ENCODE assay signal across 8 mouse cellular contexts in genomic region chr3:88717198-88717798, GRCm38 (mm10). TPM values are rescaled to one million over a fixed set of nuclear protein-coding genes. Genes with fewer than 3 reads are reported as not detected.
DNase-seq lines count a peak whose midpoint lies in the region; ATAC-seq and TF ChIP-seq lines count a peak whose summit lies in the region.

No protein-coding gene starts in this region.

- TF ChIP-seq EP300 in lung, postnatal 0 days (IDR thresholded peaks at IDR 0.05): no peak

- no peaks in the 10 kb centered on the region for H3K27me3 ChIP-seq in heart, embryonic 11.5 days (ENCODE audit: control insufficient read depth, insufficient read depth, low read length)
- no peaks in the 10 kb centered on the region for H3K27me3 ChIP-seq in lung, postnatal 0 days (replicated peaks; ENCODE audit: insufficient read depth, low read length)

- peak overlapping the region; percentile 52 for H3K4me3 ChIP-seq in heart, embryonic 11.5 days (ENCODE audit: low read depth, low read length)
- peak overlapping the region; percentile 83 for H3K4me3 ChIP-seq in lung, postnatal 0 days (ENCODE audit: low read depth, low read length)

- no peaks in the 10 kb centered on the region for H3K9me3 ChIP-seq in heart, embryonic 11.5 days (replicated peaks; ENCODE audit: control insufficient read depth, low read length)
- no peaks in the 10 kb centered on the region for H3K9me3 ChIP-seq in lung, postnatal 0 days (ENCODE audit: low read length)

- peaks cover 22% of the 10 kb centered on the region for H3K4me1 ChIP-seq in heart, embryonic 11.5 days (ENCODE audit: control insufficient read depth, insufficient read depth, low read length)
- H3K4me1 ChIP-seq in lung, postnatal 0 days (ENCODE audit: insufficient read depth, low read depth, low read length): peaks cover 16% of the 10 kb centered on the region; the same call in 1 of the 2 replicates

- H3K4me2 ChIP-seq in heart, embryonic 11.5 days: peak overlapping the region; percentile 73
- H3K4me2 ChIP-seq in lung, postnatal 0 days (replicated peaks; ENCODE audit: low read depth, low read length): peak overlapping the region; percentile 84

- peak overlapping the region; percentile 73 for H3K27ac ChIP-seq in heart, embryonic 11.5 days (ENCODE audit: low read depth, low read length)
- H3K27ac ChIP-seq in lung, postnatal 0 days (ENCODE audit: low read length): peak overlapping the region; percentile 82

- TF ChIP-seq CTCF in lung, postnatal 0 days (IDR thresholded peaks at IDR 0.05): peak; percentile 30

- H3K9ac ChIP-seq in heart, embryonic 11.5 days (ENCODE audit: low read depth, low read length): peak overlapping the region; percentile 63
- peak overlapping the region; percentile 76 for H3K9ac ChIP-seq in lung, postnatal 0 days (replicated peaks; ENCODE audit: low read depth)

- 7% methylated on average over 9 of the region's 9 CpGs for WGBS in heart, embryonic 11.5 days (ENCODE audit: insufficient replicate concordance)
- WGBS in lung, postnatal 0 days: under 1% methylated on average over 9 of the region's 9 CpGs

- peaks cover 22% of the 10 kb centered on the region for H3K36me3 ChIP-seq in heart, embryonic 11.5 days (ENCODE audit: control insufficient read depth, insufficient read depth, low read length)
- peaks cover 9% of the 10 kb centered on the region; the same call in 1 of the 2 replicates for H3K36me3 ChIP-seq in lung, postnatal 0 days (ENCODE audit: insufficient read depth, low read length)

- DNase-seq in adrenal gland, adult 2 months: peak; percentile 43
- no peak for DNase-seq in adrenal gland, adult 18-20 months (ENCODE audit: low spot score in 2 of 2)
- DNase-seq in thymus, postnatal 14 days: peak; percentile 22
- no peak for DNase-seq in thymus, postnatal 25 days
- DNase-seq in kidney, postnatal 10 days: peak; percentile 59
- DNase-seq in lung, postnatal 0 days (ENCODE audit: low spot score): peak; percentile 59
- DNase-seq in retina, postnatal 1 day: peak; percentile 57

- peak; percentile 65 for ATAC-seq in heart, embryonic 11.5 days (replicated peaks; ENCODE audit: insufficient number of reproducible peaks, low FRiP score, low TSS enrichment)
- ATAC-seq in lung, postnatal 0 days: peak; percentile 46

RNA-seq across cellular contexts. Expression of gene Rit1, which starts 0.7 kb away (rescaled TPM):
- 10 to 100 TPM; 49.2 to 58.9 TPM for total RNA-seq in adrenal gland, adult 2 months (2021)
- 41.4 and 41.5 TPM in 2 replicates for polyA plus RNA-seq in adrenal gland, adult 2 months (2012; rRNA removed)
- total RNA-seq in adrenal gland, adult 18-20 months (2021): 10 to 100 TPM; 52.2 to 59.9 TPM
- 49.7 and 50.4 TPM in 2 replicates for polyA plus RNA-seq in heart, embryonic 11.5 days (2014; fragmentation: Nextera tagmentation; extraction: Ambion mirVana)
- 88.6 and 98.4 TPM in 2 replicates for polyA plus RNA-seq in lung, postnatal 0 days (2015; fragmentation: Nextera tagmentation; extraction: Ambion mirVana)

RNA-seq across cellular contexts. Expression of gene Khdc4, which starts 31.7 kb away (rescaled TPM):
- total RNA-seq in adrenal gland, adult 2 months (2021): 10 to 100 TPM; 43.2 to 67.9 TPM
- polyA plus RNA-seq in adrenal gland, adult 2 months (2012; rRNA removed): 55.7 and 61.4 TPM in 2 replicates
- 10 to 100 TPM; 65.1 to 67.4 TPM for total RNA-seq in adrenal gland, adult 18-20 months (2021)
- polyA plus RNA-seq in heart, embryonic 11.5 days (2014; fragmentation: Nextera tagmentation; extraction: Ambion mirVana): 68.2 and 69.8 TPM in 2 replicates
- polyA plus RNA-seq in lung, postnatal 0 days (2015; fragmentation: Nextera tagmentation; extraction: Ambion mirVana): 42.3 and 49.4 TPM in 2 replicates

RNA-seq across cellular contexts. Expression of gene Syt11, which starts 57.7 kb away (rescaled TPM):
- total RNA-seq in adrenal gland, adult 2 months (2021): 10 to 100 TPM; 10.1 to 15.1 TPM
- 5.1 and 5.7 TPM in 2 replicates for polyA plus RNA-seq in adrenal gland, adult 2 months (2012; rRNA removed)
- total RNA-seq in adrenal gland, adult 18-20 months (2021): 1 to 10 TPM; 8.3 to 10.0 TPM
- polyA plus RNA-seq in heart, embryonic 11.5 days (2014; fragmentation: Nextera tagmentation; extraction: Ambion mirVana): 11.8 and 15.8 TPM in 2 replicates
- polyA plus RNA-seq in lung, postnatal 0 days (2015; fragmentation: Nextera tagmentation; extraction: Ambion mirVana): 4.9 and 5.6 TPM in 2 replicates

Comparison
In these comparisons a context has a peak if more than half of its experiments do, and no peak if none do; other contexts are left out.
1. DNase-seq: peak in adrenal gland, adult 2 months (single experiment), thymus, postnatal 14 days (single experiment), kidney, postnatal 10 days (single experiment), lung, postnatal 0 days (single experiment) and retina, postnatal 1 day (single experiment); none in adrenal gland, adult 18-20 months (0 of 2) and thymus, postnatal 25 days (single experiment).